Mouse (Mus musculus) kidney, postnatal 0 days (tissue): ENCODE measurements at regions not wholly inside any gene's neighbourhood (a gene's known extent, or its start where the extent isn't known, plus 50 kb on each side); places are given as distances from the start of the nearest gene placed in this dataset.

Experiments
- ATAC-seq: fragments of 200-750 bp; cut with Nextera tagmentation; replicated peaks from 2 replicates; pipeline ENCODE4 v1.8.0; 2017; ENCODE audit warnings: low read depth, moderate number of reproducible peaks, moderate TSS enrichment, moderate library complexity; ENCODE audit not compliant: low FRiP score
- DNase-seq: peaks from one replicate; pipeline ENCODE4 v3.0.0-alpha.2; 2016; ENCODE audit warnings: low spot score
- H3K27ac ChIP-seq: fragments of 300-500 bp; sonication (generic); 2 replicates; pipeline ENCODE4 v1.5.1; 2014; ENCODE audit warnings: mild to moderate bottlenecking
- H3K27me3 ChIP-seq: fragments of 300-500 bp; sonication (generic); 2 replicates; pipeline ENCODE4 v1.6.1; 2014; ENCODE audit warnings: low read length, mixed read lengths; ENCODE audit not compliant: insufficient read depth
- H3K36me3 ChIP-seq: fragments of 300-500 bp; sonication (generic); 2 replicates; pipeline ENCODE4 v1.6.1; 2014; ENCODE audit warnings: low read length, mixed read lengths; ENCODE audit not compliant: insufficient read depth
- H3K4me1 ChIP-seq: fragments of 300-500 bp; sonication (generic); replicated peaks from 2 replicates; pipeline ENCODE4 v1.6.1; 2014; ENCODE audit warnings: antibody characterized with exemption, low read length, mixed read lengths; ENCODE audit not compliant: insufficient read depth
- H3K4me2 ChIP-seq: fragments of 300-500 bp; sonication (generic); 2 replicates; pipeline ENCODE4 v1.6.1; 2014; ENCODE audit warnings: mild to moderate bottlenecking, low read length, moderate library complexity, mixed read lengths
- H3K4me3 ChIP-seq: fragments of 300-500 bp; sonication (generic); replicated peaks from 2 replicates; pipeline ENCODE4 v1.5.1; 2014; ENCODE audit warnings: low read depth, low read length
- H3K9ac ChIP-seq: fragments of 300-500 bp; sonication (generic); 2 replicates; pipeline ENCODE4 v1.6.1; 2014; ENCODE audit warnings: low read depth, low read length
- H3K9me3 ChIP-seq: fragments of 300-500 bp; sonication (generic); replicated peaks from 2 replicates; pipeline ENCODE4 v1.6.1; 2016; ENCODE audit warnings: low read length, inconsistent platforms, mixed read lengths
- CTCF ChIP-seq: IDR thresholded peaks from 2 replicates; pipeline ENCODE4 v1.5.1; 2016; ENCODE audit warnings: antibody characterized with exemption, low read depth, mild to moderate bottlenecking, moderate library complexity
- WGBS: fragments of 180-500 bp; shearing (Covaris S2); extraction: QIAGEN DNeasy Blood & Tissue Kit; methylation state at CpG from one replicate; pipeline ENCODE4 v1.1.7; 2014; 5-methylcytosine and 5-hydroxymethylcytosine counted together

DNA sequence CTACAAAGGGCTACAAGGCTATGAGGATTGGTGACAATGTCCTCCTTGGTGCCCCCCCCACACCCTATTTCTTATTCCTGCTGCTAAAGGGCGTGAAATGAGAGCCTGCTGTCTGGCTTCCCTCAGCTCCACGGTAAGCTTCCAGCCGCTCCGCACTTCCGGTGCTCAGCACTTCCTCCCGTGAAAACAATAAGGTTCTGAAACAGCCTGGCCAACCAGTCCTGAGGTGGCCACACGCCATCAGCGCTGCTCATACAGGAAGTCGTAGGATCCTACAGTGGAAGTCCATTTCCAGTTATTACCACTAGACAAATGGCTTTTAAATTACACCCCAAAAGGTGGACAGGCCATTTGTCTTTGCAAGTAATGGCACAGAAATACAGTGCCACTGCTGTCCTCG, 188.8 kb upstream of the Six2 start:
- TF ChIP-seq CTCF: no peak
- Histone ChIP-seq H3K36me3 (no peaks in the 10 kb centered on the region), H3K9me3 (no peaks in the 10 kb centered on the region), H3K4me2 (no peak overlapping the region), H3K27ac (no peak overlapping the region), H3K27me3 (peaks cover 15% of the 10 kb centered on the region; the same call in 1 of the 2 replicates), H3K4me3 (no peak overlapping the region), H3K4me1 (no peaks in the 10 kb centered on the region; the same call in none of the 2 replicates), H3K9ac (no peak overlapping the region)
- ATAC-seq (no peak), DNase-seq (peak; percentile 52)
- WGBS: 25% methylated on average over 10 of the region's 10 CpGs

DNA sequence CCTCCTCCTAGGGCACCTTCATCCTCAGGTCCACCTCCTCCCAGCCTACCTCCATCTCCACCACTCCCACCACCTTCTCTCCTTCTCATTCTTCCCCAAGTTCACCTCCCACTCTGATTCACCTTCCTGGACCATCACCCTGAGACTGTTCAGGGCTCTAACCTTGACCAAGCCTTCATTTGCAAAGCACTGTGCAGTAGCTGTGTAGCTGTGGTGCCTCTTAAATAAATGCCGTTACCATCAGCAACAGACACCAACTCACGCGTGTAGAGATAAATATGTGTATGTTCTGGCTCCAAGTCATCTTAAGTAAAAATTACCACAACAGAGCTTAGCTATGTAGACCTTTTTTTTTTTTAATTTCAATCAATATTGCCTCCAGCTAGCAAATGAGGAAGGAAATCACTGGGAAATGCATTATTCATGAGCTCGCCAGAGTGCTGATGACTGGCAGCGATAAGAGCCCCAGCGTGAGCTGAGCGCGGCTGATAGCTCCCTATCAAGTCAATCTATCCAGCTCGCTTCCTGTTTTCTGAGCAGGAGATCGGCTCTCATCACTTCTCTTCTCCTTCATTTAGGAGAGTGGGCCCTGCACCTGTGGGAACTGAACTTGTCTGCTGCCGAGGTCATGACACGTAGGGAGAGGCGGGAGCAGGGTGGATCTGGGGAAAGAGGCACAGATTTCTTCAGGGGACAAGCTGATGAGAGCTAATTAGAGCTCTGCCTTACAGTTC, 185.9 kb upstream of the Six2 start:
- no peak overlapping the region for H3K27ac ChIP-seq
- TF ChIP-seq CTCF: no peak
- no peak for DNase-seq
- H3K4me3 ChIP-seq: no peak overlapping the region
- H3K27me3 ChIP-seq: peaks cover 15% of the 10 kb centered on the region; the same call in 1 of the 2 replicates
- no peaks in the 10 kb centered on the region; the same call in none of the 2 replicates for H3K4me1 ChIP-seq
- H3K36me3 ChIP-seq: no peaks in the 10 kb centered on the region
- H3K9ac ChIP-seq: no peak overlapping the region
- ATAC-seq: no peak
- 18% methylated on average over 13 of the region's 13 CpGs for WGBS
- peak overlapping the region; percentile 19; the same call in 1 of the 2 replicates for H3K4me2 ChIP-seq
- no peaks in the 10 kb centered on the region for H3K9me3 ChIP-seq

DNA sequence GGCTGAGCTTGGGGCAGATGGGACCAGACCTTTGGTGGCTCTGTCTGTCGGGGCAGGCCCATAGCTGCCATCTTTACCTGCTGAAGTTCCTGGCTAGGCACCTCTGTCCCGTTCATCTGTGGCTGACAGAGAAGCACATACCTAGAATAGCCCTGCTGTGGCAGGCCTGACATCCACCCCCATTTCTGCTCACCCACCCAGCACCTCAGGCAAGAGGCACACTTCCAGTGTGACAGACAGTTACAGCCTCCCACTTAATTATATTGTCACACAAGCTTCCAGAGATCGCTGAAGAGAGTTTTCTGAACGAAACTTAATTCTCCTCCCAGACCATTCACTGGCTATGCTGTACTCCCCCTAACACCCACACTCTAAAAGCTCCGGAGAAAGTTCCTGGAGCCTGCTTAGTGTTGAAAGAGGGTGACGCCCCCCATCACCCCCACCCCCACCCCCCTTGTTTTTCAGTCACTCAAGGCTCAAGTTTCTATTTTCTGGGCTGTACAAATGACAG, 184.9 kb upstream of the Six2 start:
- Histone ChIP-seq H3K27ac (no peak overlapping the region), H3K27me3 (peaks cover 15% of the 10 kb centered on the region; the same call in 1 of the 2 replicates), H3K9ac (no peak overlapping the region), H3K36me3 (no peaks in the 10 kb centered on the region), H3K9me3 (no peaks in the 10 kb centered on the region), H3K4me1 (peaks cover 2% of the 10 kb centered on the region), H3K4me2 (no peak overlapping the region), H3K4me3 (no peak overlapping the region)
- TF ChIP-seq CTCF: no peak
- DNase-seq (peak; percentile 90), ATAC-seq (peak; percentile 55)
- WGBS: 19% methylated on average over 6 of the region's 6 CpGs

DNA sequence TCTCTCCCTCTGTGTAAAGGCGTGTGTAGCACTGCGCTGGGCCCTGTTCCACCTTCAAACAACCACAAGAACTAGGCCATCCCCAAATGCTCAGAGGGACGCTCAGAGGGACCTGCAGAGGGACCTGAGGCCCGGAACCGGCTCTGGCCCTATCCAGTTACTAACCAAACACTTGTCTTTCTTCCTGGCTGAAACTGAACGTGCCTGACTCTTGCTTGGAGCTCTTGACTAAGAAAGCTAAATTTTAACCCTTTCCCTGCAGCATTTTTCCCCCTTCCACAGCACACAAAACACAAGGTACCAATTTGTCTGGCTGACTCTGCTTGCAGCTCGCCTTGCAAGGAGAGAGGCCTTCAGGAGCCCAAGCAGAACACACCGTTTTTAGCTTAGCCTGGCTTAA, 182.3 kb upstream of the Six2 start:
- peaks cover 11% of the 10 kb centered on the region; the same call in 1 of the 2 replicates for H3K27me3 ChIP-seq
- ATAC-seq: no peak
- DNase-seq: peak; percentile 75
- TF ChIP-seq CTCF: no peak
- no peak overlapping the region for H3K4me3 ChIP-seq
- no peak overlapping the region for H3K9ac ChIP-seq
- WGBS: 43% methylated on average over 8 of the region's 8 CpGs
- H3K9me3 ChIP-seq: no peaks in the 10 kb centered on the region
- H3K27ac ChIP-seq: no peak overlapping the region
- H3K36me3 ChIP-seq: no peaks in the 10 kb centered on the region
- peaks cover 4% of the 10 kb centered on the region; the same call in 1 of the 2 replicates for H3K4me1 ChIP-seq
- H3K4me2 ChIP-seq: no peak overlapping the region

DNA sequence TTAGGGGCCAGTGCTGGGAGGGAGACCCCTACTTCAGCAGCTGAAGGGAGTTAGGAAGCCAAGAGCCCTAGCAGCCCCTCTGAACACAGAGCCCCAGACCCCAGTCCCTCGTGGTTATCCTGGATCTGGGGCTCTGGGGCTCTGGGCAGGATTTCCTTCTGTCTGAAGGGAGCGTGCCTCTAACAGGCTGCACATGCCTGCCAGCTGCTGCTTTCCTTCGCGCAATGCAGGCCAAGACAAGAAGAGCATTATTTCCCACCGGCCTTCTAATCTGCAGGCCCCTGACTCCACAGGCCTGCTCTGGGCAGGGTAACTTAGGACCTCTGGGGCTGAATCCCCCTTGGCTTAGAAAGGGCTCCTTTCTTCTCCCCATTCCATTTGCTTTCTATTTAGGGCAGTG, 181.1 kb upstream of the Six2 start:
- TF ChIP-seq CTCF: no peak
- ATAC-seq: no peak
- Histone ChIP-seq H3K4me2 (no peak overlapping the region), H3K4me1 (peaks cover 4% of the 10 kb centered on the region; the same call in 1 of the 2 replicates), H3K27me3 (peaks cover 6% of the 10 kb centered on the region; the same call in 1 of the 2 replicates), H3K4me3 (no peak overlapping the region), H3K9me3 (no peaks in the 10 kb centered on the region), H3K27ac (no peak overlapping the region), H3K9ac (no peak overlapping the region), H3K36me3 (no peaks in the 10 kb centered on the region)
- 52% methylated on average over 5 of the region's 5 CpGs for WGBS
- no peak for DNase-seq

DNA sequence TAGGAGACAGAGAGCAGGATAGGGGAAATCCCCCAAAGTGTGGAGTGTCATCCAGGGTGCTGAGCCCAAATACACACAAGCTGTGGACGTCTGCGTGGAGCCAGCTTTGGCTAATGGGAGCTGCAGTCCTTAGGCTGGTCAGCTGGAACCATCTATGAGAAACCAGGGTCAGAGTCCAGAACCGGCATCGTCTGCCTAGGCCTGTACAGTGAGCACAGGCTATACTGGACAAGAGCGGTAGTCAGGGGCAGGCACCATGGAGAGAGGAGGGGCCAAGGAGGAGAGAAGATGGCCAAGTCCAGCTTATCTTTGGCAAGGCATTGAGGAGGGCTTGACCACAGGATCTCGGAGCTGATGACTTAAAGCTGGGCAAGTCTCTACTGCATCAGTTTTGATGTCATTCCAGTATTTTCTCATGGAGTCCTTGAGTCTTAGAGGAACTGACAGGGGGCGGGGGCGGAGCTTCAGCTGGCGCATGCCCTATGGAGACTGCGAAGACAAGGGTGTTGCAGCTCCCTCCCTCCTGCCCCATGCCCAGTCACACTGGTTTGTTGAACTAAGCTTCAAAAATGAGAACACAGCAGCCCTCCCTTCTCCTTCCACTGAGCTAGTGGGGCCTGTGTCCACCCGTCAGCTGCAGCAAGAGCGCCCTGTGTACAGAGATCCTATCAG, 180.0 kb upstream of the Six2 start:
- 0 out of 2 replicates have a peak, but pooled peaks cover 4% of the 10 kb centered on the region for H3K4me1 ChIP-seq
- no peaks in the 10 kb centered on the region for H3K9me3 ChIP-seq
- WGBS: 61% methylated on average over 12 of the region's 12 CpGs
- H3K4me2 ChIP-seq: no peak overlapping the region
- DNase-seq: no peak
- no peak overlapping the region for H3K9ac ChIP-seq
- H3K36me3 ChIP-seq: no peaks in the 10 kb centered on the region
- no peak overlapping the region for H3K27ac ChIP-seq
- H3K4me3 ChIP-seq: no peak overlapping the region
- no peak for TF ChIP-seq CTCF
- H3K27me3 ChIP-seq: peaks cover 6% of the 10 kb centered on the region; the same call in 1 of the 2 replicates
- no peak for ATAC-seq
